ENCODE assay signal across 9 mouse cellular contexts in genomic region chr2:74657251-74658023, GRCm38 (mm10). TPM values are rescaled to one million over a fixed set of nuclear protein-coding genes. Genes with fewer than 3 reads are reported as not detected.
DNase-seq lines count a peak whose midpoint lies in the region; ATAC-seq and TF ChIP-seq lines count a peak whose summit lies in the region.
"Had no signal": no experiment of that assay in that cellular context is flagged by ENCODE, and none has a peak within 500 bp of the region (broad histone marks: within the 10 kb centered on the region; RNA-seq: fewer than 3 reads in every experiment).

No protein-coding gene starts in this region.

- peak overlapping the region; percentile 8; the same call in 1 of the 2 replicates for H3K4me3 ChIP-seq in lung, embryonic 15.5 days
- no peak overlapping the region for H3K4me3 ChIP-seq in lung, adult 2 months (replicated peaks; ENCODE audit: extremely low read depth, low read depth, low read length)
- no peak overlapping the region for H3K4me3 ChIP-seq in embryonic facial prominence, embryonic 11.5 days (ENCODE audit: low read depth, low read length)
- H3K4me3 ChIP-seq: left cerebral cortex, adult 2 months had no signal

- TF ChIP-seq CTCF in lung, adult 2 months (IDR thresholded peaks at IDR 0.05; ENCODE audit: insufficient read depth, low read length), result no peak

- no peak for DNase-seq in lung, adult 2 months
- peak; percentile 38 for DNase-seq in embryonic facial prominence, embryonic 11.5 days (ENCODE audit: low spot score)
- DNase-seq in induced T-regulatory cell, adult 2 months (ENCODE audit: low read depth), result peak; percentile 43
- peak; percentile 77 for DNase-seq in neural tube, embryonic 10.5 days (ENCODE audit: extremely low spot score, low spot score)
- DNase-seq in right cerebral cortex, postnatal 14 days, result no peak
- no peak for DNase-seq in spleen, postnatal 4 days (ENCODE audit: low spot score in 2 of 2)

- no peak for ATAC-seq in lung, embryonic 15.5 days (ENCODE audit: borderline replicate concordance, extremely low read depth, low FRiP score, low TSS enrichment)
- no peak for ATAC-seq in embryonic facial prominence, embryonic 11.5 days (replicated peaks; ENCODE audit: insufficient number of reproducible peaks, low FRiP score, low TSS enrichment, low read depth)
- ATAC-seq in granulocyte monocyte progenitor cell, adult 5-6 weeks (replicated peaks; ENCODE audit: poor library complexity, severe bottlenecking), result no peak

- no peak overlapping the region for H3K4me2 ChIP-seq in lung, embryonic 15.5 days
- H3K4me2 ChIP-seq in embryonic facial prominence, embryonic 11.5 days (ENCODE audit: low read depth, low read length), result no peak overlapping the region

- H3K9ac ChIP-seq in lung, embryonic 15.5 days, result no peak overlapping the region
- no peak overlapping the region for H3K9ac ChIP-seq in embryonic facial prominence, embryonic 11.5 days (replicated peaks; ENCODE audit: low read length)

- TF ChIP-seq POLR2A in lung, adult 2 months (IDR thresholded peaks at IDR 0.05; ENCODE audit: borderline replicate concordance, extremely low read depth, low read depth, low read length), result no peak

- no peaks in the 10 kb centered on the region for H3K36me3 ChIP-seq in lung, embryonic 15.5 days
- no peaks in the 10 kb centered on the region for H3K36me3 ChIP-seq in embryonic facial prominence, embryonic 11.5 days (replicated peaks; ENCODE audit: control insufficient read depth, insufficient read depth, low read depth, low read length)

- 3% methylated on average over 62 of the region's 62 CpGs for WGBS in lung, embryonic 15.5 days
- 4% methylated on average over 62 of the region's 62 CpGs for WGBS in lung, adult 2 months
- 2% methylated on average over 62 of the region's 62 CpGs for WGBS in embryonic facial prominence, embryonic 11.5 days

- no peak overlapping the region for H3K27ac ChIP-seq in lung, embryonic 15.5 days
- H3K27ac ChIP-seq in embryonic facial prominence, embryonic 11.5 days (replicated peaks; ENCODE audit: low read depth, low read length), result no peak overlapping the region
- H3K27ac ChIP-seq: left cerebral cortex, adult 2 months had no signal

- peaks cover 91% of the 10 kb centered on the region for H3K27me3 ChIP-seq in lung, embryonic 15.5 days
- H3K27me3 ChIP-seq in embryonic facial prominence, embryonic 11.5 days (ENCODE audit: control insufficient read depth, insufficient read depth, low read length), result peaks cover 67% of the 10 kb centered on the region

- peaks cover 26% of the 10 kb centered on the region for H3K4me1 ChIP-seq in lung, embryonic 15.5 days
- no peaks in the 10 kb centered on the region; the same call in 1 of the 2 replicates for H3K4me1 ChIP-seq in lung, adult 2 months (ENCODE audit: control insufficient read depth, insufficient read depth, low read length)
- no peaks in the 10 kb centered on the region; the same call in 1 of the 2 replicates for H3K4me1 ChIP-seq in embryonic facial prominence, embryonic 11.5 days (ENCODE audit: control insufficient read depth, insufficient read depth, low read length)

- H3K9me3 ChIP-seq in lung, embryonic 15.5 days, result no peaks in the 10 kb centered on the region
- H3K9me3 ChIP-seq in embryonic facial prominence, embryonic 11.5 days (replicated peaks; ENCODE audit: control insufficient read depth, low read length), result no peaks in the 10 kb centered on the region

RNA-seq across cellular contexts. Expression of gene Evx2, which starts 1.9 kb away (rescaled TPM):
- not detected in 2 replicates for polyA plus RNA-seq in lung, embryonic 15.5 days (2015; fragmentation: Nextera tagmentation; extraction: Ambion mirVana)
- polyA plus RNA-seq in lung, adult 2 months (2012; rRNA removed), result not detected in 2 replicates
- polyA plus RNA-seq in embryonic facial prominence, embryonic 11.5 days (2014; fragmentation: Nextera tagmentation; extraction: Ambion mirVana), result 0.08 and 0.10 TPM in 2 replicates
- not detected in 2 replicates for total RNA-seq in granulocyte monocyte progenitor cell, adult 5-6 weeks (2014; fragmentation: Nextera tagmentation)
- total RNA-seq in granulocyte monocyte progenitor cell, adult 5-6 weeks (2017), result not detected in 2 replicates
- total RNA-seq: left cerebral cortex, adult 2 months had no signal

RNA-seq across cellular contexts. Expression of gene Hoxd13, which starts 10.7 kb away (rescaled TPM):
- not detected in 2 replicates for polyA plus RNA-seq in lung, embryonic 15.5 days (2015; fragmentation: Nextera tagmentation; extraction: Ambion mirVana)
- 0.04 and 0.15 TPM in 2 replicates for polyA plus RNA-seq in lung, adult 2 months (2012; rRNA removed)
- not detected in 2 replicates for polyA plus RNA-seq in embryonic facial prominence, embryonic 11.5 days (2014; fragmentation: Nextera tagmentation; extraction: Ambion mirVana)
- not detected in 2 replicates for total RNA-seq in granulocyte monocyte progenitor cell, adult 5-6 weeks (2014; fragmentation: Nextera tagmentation)
- total RNA-seq in granulocyte monocyte progenitor cell, adult 5-6 weeks (2017), result not detected in 2 replicates
- total RNA-seq: left cerebral cortex, adult 2 months had no signal

RNA-seq across cellular contexts. Expression of gene Hoxd12, which starts 17.4 kb away (rescaled TPM):
- not detected in 2 replicates for polyA plus RNA-seq in lung, embryonic 15.5 days (2015; fragmentation: Nextera tagmentation; extraction: Ambion mirVana)
- not detected in 2 replicates for polyA plus RNA-seq in lung, adult 2 months (2012; rRNA removed)
- polyA plus RNA-seq in embryonic facial prominence, embryonic 11.5 days (2014; fragmentation: Nextera tagmentation; extraction: Ambion mirVana), result not detected in 2 replicates
- not detected in 2 replicates for total RNA-seq in granulocyte monocyte progenitor cell, adult 5-6 weeks (2014; fragmentation: Nextera tagmentation)
- not detected in 2 replicates for total RNA-seq in granulocyte monocyte progenitor cell, adult 5-6 weeks (2017)
- total RNA-seq: left cerebral cortex, adult 2 months had no signal

RNA-seq across cellular contexts. Expression of gene Hoxd11, which starts 21.9 kb away (rescaled TPM):
- polyA plus RNA-seq in lung, embryonic 15.5 days (2015; fragmentation: Nextera tagmentation; extraction: Ambion mirVana), result not detected in 2 replicates
- 0.24 TPM in 1 of 2 replicates, not detected in the other for polyA plus RNA-seq in lung, adult 2 months (2012; rRNA removed)
- polyA plus RNA-seq in embryonic facial prominence, embryonic 11.5 days (2014; fragmentation: Nextera tagmentation; extraction: Ambion mirVana), result not detected in 2 replicates
- not detected in 2 replicates for total RNA-seq in granulocyte monocyte progenitor cell, adult 5-6 weeks (2014; fragmentation: Nextera tagmentation)
- not detected in 2 replicates for total RNA-seq in granulocyte monocyte progenitor cell, adult 5-6 weeks (2017)
- total RNA-seq: left cerebral cortex, adult 2 months had no signal

RNA-seq across cellular contexts. Expression of gene Hoxd10, which starts 34.3 kb away (rescaled TPM):
- polyA plus RNA-seq in lung, embryonic 15.5 days (2015; fragmentation: Nextera tagmentation; extraction: Ambion mirVana), result 0.14 and 0.34 TPM in 2 replicates
- polyA plus RNA-seq in lung, adult 2 months (2012; rRNA removed), result not detected in 2 replicates
- not detected in 2 replicates for polyA plus RNA-seq in embryonic facial prominence, embryonic 11.5 days (2014; fragmentation: Nextera tagmentation; extraction: Ambion mirVana)
- not detected in 2 replicates for total RNA-seq in granulocyte monocyte progenitor cell, adult 5-6 weeks (2014; fragmentation: Nextera tagmentation)
- not detected in 2 replicates for total RNA-seq in granulocyte monocyte progenitor cell, adult 5-6 weeks (2017)
- total RNA-seq: left cerebral cortex, adult 2 months had no signal

Comparison
In these comparisons a context has a peak if more than half of its experiments do, and no peak if none do; other contexts are left out.
1. DNase-seq: peak in embryonic facial prominence, embryonic 11.5 days (single experiment), induced T-regulatory cell, adult 2 months (single experiment) and neural tube, embryonic 10.5 days (single experiment); none in lung, adult 2 months (single experiment), right cerebral cortex, postnatal 14 days (single experiment) and spleen, postnatal 4 days (0 of 2).